Mouse (Mus musculus) ES-E14 (cell line): ENCODE measurements around the gene Zfp655. TPM values are rescaled to one million over a fixed set of nuclear protein-coding genes. Genes with fewer than 3 reads are reported as not detected.
A peak's percentile ranks its signal among the peaks of the same experiment; 100 is the strongest.
"Not testable (repeated sequence)": the region's sequence is repeated elsewhere in the genome, so short reads cannot be mapped to it uniquely, and the experiment has no call there.

ENCODE experiments used
- DNase-seq: peaks from one replicate; pipeline ENCODE4 v3.0.0-alpha.2; 2013; ENCODE audit warnings: low read depth, low spot score
- H3K27ac ChIP-seq: 2 replicates; pipeline ENCODE4 v1.5.1; 2012; ENCODE audit warnings: low read depth, mild to moderate bottlenecking, low read length, moderate library complexity, mixed read lengths; ENCODE audit not compliant: poor library complexity, insufficient read depth, severe bottlenecking
- H3K36me3 ChIP-seq: 2 replicates; pipeline ENCODE4 v1.6.1; 2012; ENCODE audit warnings: mild to moderate bottlenecking, low read length, moderate library complexity, mixed read lengths; ENCODE audit not compliant: control insufficient read depth, poor library complexity, insufficient read depth, severe bottlenecking
- H3K4me1 ChIP-seq, 2 experiments: fragments of 150-350 bp in 1 of 2; sonication (generic) in 1 of 2; 2 replicates each; pipeline ENCODE4 v1.6.1; 2012; ENCODE audit warnings: low read length in 2 of 2, mild to moderate bottlenecking in 1 of 2, mixed read lengths in 1 of 2; ENCODE audit not compliant: control insufficient read depth in 2 of 2, insufficient read depth in 2 of 2, poor library complexity in 1 of 2
- H3K4me3 ChIP-seq, 2 experiments: fragments of 150-350 bp in 1 of 2; sonication (generic) in 1 of 2; 2 replicates each; pipeline ENCODE4 v1.5.1; 2012; ENCODE audit warnings: low read length in 2 of 2, low read depth in 1 of 2, mild to moderate bottlenecking in 1 of 2, mixed read lengths in 1 of 2; ENCODE audit not compliant: insufficient read depth in 1 of 2, poor library complexity in 1 of 2, severe bottlenecking in 1 of 2
- H3K9ac ChIP-seq: 2 replicates; pipeline ENCODE4 v1.6.1; 2012; ENCODE audit warnings: low read depth, mild to moderate bottlenecking, low read length, mixed read lengths; ENCODE audit not compliant: poor library complexity, insufficient read depth, severe bottlenecking
- H3K9me3 ChIP-seq: fragments of 150-350 bp; sonication (generic); 2 replicates; pipeline ENCODE4 v1.6.1; 2012; ENCODE audit warnings: low read depth, mild to moderate bottlenecking, low read length; ENCODE audit not compliant: control insufficient read depth, insufficient read depth
- CHD2 ChIP-seq: IDR thresholded peaks from 2 replicates; pipeline ENCODE4 v1.6.1; 2014; ENCODE audit warnings: mild to moderate bottlenecking, low read depth, low read length, inconsistent platforms
- HCFC1 ChIP-seq: IDR thresholded peaks from 2 replicates; pipeline ENCODE4 v1.6.1; 2012; ENCODE audit warnings: low read length, inconsistent platforms, borderline replicate concordance; ENCODE audit not compliant: insufficient read depth
- MAFK ChIP-seq: IDR thresholded peaks from 2 replicates; pipeline ENCODE4 v1.6.1; 2014; ENCODE audit warnings: mild to moderate bottlenecking, low read depth, low read length, inconsistent platforms; ENCODE audit not compliant: insufficient read depth
- ZC3H11A ChIP-seq: IDR thresholded peaks from 2 replicates; pipeline ENCODE4 v1.6.1; 2012; ENCODE audit warnings: low read depth, mild to moderate bottlenecking, inconsistent platforms, low read length, borderline replicate concordance
- ZNF384 ChIP-seq: IDR thresholded peaks from 2 replicates; pipeline ENCODE4 v1.6.1; 2012; ENCODE audit warnings: low read depth, low read length, inconsistent platforms
- in situ Hi-C, 2 experiments: fragments of 600-800 bp; cut with MboI; formaldehyde crosslinking; loops; one replicate each; pipeline ENCODE4 v1.15.1; 2025; ENCODE audit warnings: low sequenced_read_pairs in 2 of 2, inconsistent platforms in 1 of 2; ENCODE audit not compliant: unreplicated experiment in 2 of 2
- total RNA-seq: library from RNA; depleted of rRNA; stranded (reverse); fragments of 300-350 nt; gene quantifications from 2 replicates; pipeline ENCODE4 v1.2.3, GENCODE M21; 2012

Zfp655 gene
- total RNA-seq, 1 experiment: 36.1 TPM

DNA sequence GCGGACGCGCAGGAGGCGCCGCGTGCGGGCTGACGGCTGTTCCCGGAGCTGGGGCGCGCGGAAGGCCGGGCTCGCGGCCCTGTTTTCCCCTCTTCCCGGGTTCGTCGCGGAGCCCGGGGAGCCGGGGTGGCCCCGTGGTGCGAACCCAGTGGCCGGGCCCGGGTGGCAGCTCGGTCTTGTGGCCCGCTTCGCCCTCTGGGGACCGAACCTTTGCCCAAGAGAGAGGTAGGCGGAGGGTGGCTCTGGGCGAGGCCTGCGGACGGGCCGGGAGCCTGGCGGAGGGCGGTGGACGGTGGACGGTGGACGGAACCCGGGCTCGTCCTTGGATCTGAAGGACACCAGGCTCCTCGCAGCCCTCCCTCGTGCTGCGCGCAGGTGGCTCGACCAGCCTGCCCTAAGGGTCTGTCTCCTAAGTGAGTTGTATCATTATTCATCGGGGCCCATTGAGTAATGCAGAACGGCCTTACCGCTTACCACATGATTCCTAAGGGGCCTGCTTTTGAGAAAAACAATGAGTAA, 437 bp downstream of the Zfp655 start:
- Histone ChIP-seq H3K4me3 (peak overlapping the region; percentile 73 to 89), H3K9me3 (no peaks in the 10 kb centered on the region), H3K4me1 (peaks cover 0 to 7% of the 10 kb centered on the region in 2 experiments; a peak in 2 of 4 replicates), H3K27ac (peak overlapping the region; percentile 59; the same call in 1 of the 2 replicates), H3K36me3 (peaks cover 31% of the 10 kb centered on the region), H3K9ac (peak overlapping the region; percentile 95)
- DNase-seq: no peak
- in situ Hi-C loops: no loop called here
- no peak for TF ChIP-seq HCFC1
- TF ChIP-seq ZNF384: no peak
- TF ChIP-seq MAFK: no peak
- TF ChIP-seq CHD2: no peak
- TF ChIP-seq ZC3H11A: no peak

- Histone ChIP-seq H3K27ac (no peak overlapping the region), H3K9ac (no peak overlapping the region), H3K4me1 (peaks cover 0 to 7% of the 10 kb centered on the region in 2 experiments; a peak in 2 of 4 replicates), H3K4me3 (no peak overlapping the region), H3K9me3 (no peaks in the 10 kb centered on the region), H3K36me3 (peaks cover 39% of the 10 kb centered on the region)
- no peak for DNase-seq
- TF ChIP-seq MAFK: no peak
- no peak for TF ChIP-seq ZNF384
- TF ChIP-seq HCFC1: no peak
- TF ChIP-seq ZC3H11A: no peak
- no peak for TF ChIP-seq CHD2
- in situ Hi-C loops: no loop called here
Observed at GRCm38 (mm10) chr5:145234636-145235035, 3.1 kb downstream of the Zfp655 start.

- Histone ChIP-seq H3K36me3 (peaks cover 18% of the 10 kb centered on the region), H3K9ac (no peak overlapping the region), H3K4me3 (no peak overlapping the region), H3K4me1 (no peaks in the 10 kb centered on the region), H3K27ac (no peak overlapping the region), H3K9me3 (no peaks in the 10 kb centered on the region)
- in situ Hi-C loops: no loop called here
- TF ChIP-seq CHD2 (no peak), ZNF384 (no peak), MAFK (peak; percentile 71)
- DNase-seq: no peak
Observed at GRCm38 (mm10) chr5:145249520-145249919, 18.0 kb downstream of the Zfp655 start.

DNA sequence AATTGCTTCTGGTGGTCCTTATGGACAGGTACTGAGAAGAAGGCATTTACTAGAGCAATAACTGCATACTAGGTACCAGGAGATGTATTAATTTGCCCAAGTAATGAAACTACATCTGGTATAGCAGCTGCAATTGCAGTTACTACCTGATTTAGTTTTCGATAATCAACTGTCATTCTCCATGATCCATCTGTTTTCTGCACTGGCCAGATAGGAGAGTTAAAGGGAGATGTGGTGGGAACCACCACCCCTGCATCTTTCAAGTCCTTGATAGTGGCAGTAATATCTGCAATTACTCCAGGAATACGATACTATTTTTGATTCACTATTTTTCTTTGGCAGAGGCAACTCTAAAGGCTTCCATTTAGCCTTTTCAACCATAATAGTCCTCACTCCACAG, 42.1 kb downstream of the Zfp655 start:
- H3K27ac ChIP-seq, in situ Hi-C loops, H3K4me3 ChIP-seq, H3K36me3 ChIP-seq, H3K9ac ChIP-seq, H3K4me1 ChIP-seq, DNase-seq, H3K9me3 ChIP-seq: not testable (repeated sequence)

DNA sequence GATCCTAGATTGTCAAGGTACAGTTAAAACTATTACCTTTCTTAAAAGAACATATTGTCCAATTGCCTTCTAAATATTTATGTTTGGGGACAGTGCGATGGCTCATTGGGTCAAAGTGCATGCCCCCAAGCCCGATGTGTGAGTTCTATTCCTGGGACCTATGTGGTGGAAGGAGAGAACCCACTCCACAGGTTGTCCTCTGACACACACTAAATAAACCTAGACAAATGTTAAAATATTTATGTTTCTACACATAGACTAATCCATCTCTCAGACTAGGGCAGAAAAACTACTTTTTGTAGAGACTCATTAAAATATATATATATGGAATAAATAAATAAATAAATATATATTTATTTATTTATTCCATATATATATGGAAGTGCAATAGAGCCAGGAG, 48.4 kb downstream of the Zfp655 start:
- Histone ChIP-seq H3K36me3 (peaks cover 20% of the 10 kb centered on the region), H3K4me3 (no peak overlapping the region), H3K4me1 (peaks cover 0 to 2% of the 10 kb centered on the region in 2 experiments; a peak in 1 of 4 replicates), H3K9ac (no peak overlapping the region), H3K27ac (no peak overlapping the region), H3K9me3 (no peaks in the 10 kb centered on the region)
- TF ChIP-seq MAFK (no peak), ZC3H11A (no peak), HCFC1 (no peak), CHD2 (no peak)
- no peak for DNase-seq
- in situ Hi-C loops: no loop called here
